Mouse (Mus musculus) hindbrain, embryonic 16.5 days (tissue): ENCODE measurements at regions not wholly inside any gene's neighbourhood (a gene's known extent, or its start where the extent isn't known, plus 50 kb on each side); places are given as distances from the start of the nearest gene placed in this dataset.

Experiments
- ATAC-seq: fragments of 200-750 bp; cut with Nextera tagmentation; 2 replicates; pipeline ENCODE4 v1.8.0; 2017; ENCODE audit warnings: moderate TSS enrichment, moderate library complexity
- H3K27ac ChIP-seq: fragments of 300-500 bp; sonication (generic); 2 replicates; pipeline ENCODE4 v1.5.1; 2014; ENCODE audit warnings: low read depth, mild to moderate bottlenecking, control low read depth, low read length, moderate library complexity
- H3K27me3 ChIP-seq: fragments of 300-500 bp; sonication (generic); replicated peaks from 2 replicates; pipeline ENCODE4 v1.6.1; 2014; ENCODE audit warnings: low read length; ENCODE audit not compliant: control insufficient read depth, insufficient read depth
- H3K36me3 ChIP-seq: fragments of 300-500 bp; sonication (generic); 2 replicates; pipeline ENCODE4 v1.6.1; 2014; ENCODE audit warnings: mild to moderate bottlenecking, low read length, moderate library complexity, mixed read lengths; ENCODE audit not compliant: control insufficient read depth, insufficient read depth
- H3K4me1 ChIP-seq: fragments of 300-500 bp; sonication (generic); 2 replicates; pipeline ENCODE4 v1.6.1; 2014; ENCODE audit warnings: low read depth, low read length; ENCODE audit not compliant: control insufficient read depth, insufficient read depth
- H3K4me2 ChIP-seq: fragments of 300-500 bp; sonication (generic); 2 replicates; pipeline ENCODE4 v1.6.1; 2014; ENCODE audit warnings: mild to moderate bottlenecking, low read length, control low read depth, moderate library complexity
- H3K4me3 ChIP-seq: fragments of 300-500 bp; sonication (generic); 2 replicates; pipeline ENCODE4 v1.5.1; 2014; ENCODE audit warnings: mild to moderate bottlenecking, low read length, control low read depth, moderate library complexity
- H3K9ac ChIP-seq: fragments of 300-500 bp; sonication (generic); 2 replicates; pipeline ENCODE4 v1.6.1; 2014; ENCODE audit warnings: low read depth, mild to moderate bottlenecking, control low read depth, low read length, moderate library complexity
- H3K9me3 ChIP-seq: fragments of 300-500 bp; sonication (generic); 2 replicates; pipeline ENCODE4 v1.6.1; 2014; ENCODE audit warnings: mild to moderate bottlenecking, low read length, moderate library complexity; ENCODE audit not compliant: control insufficient read depth
- WGBS: fragments of 180-500 bp; shearing (Covaris S2); extraction: QIAGEN DNeasy Blood & Tissue Kit; methylation state at CpG from one replicate; pipeline ENCODE4 v1.1.7; 2014; 5-methylcytosine and 5-hydroxymethylcytosine counted together

- no peaks in the 10 kb centered on the region for H3K36me3 ChIP-seq
- 77% methylated on average over 3 of the region's 3 CpGs for WGBS
- no peak overlapping the region for H3K9ac ChIP-seq
- H3K4me2 ChIP-seq: no peak overlapping the region
- H3K27me3 ChIP-seq: no peaks in the 10 kb centered on the region
- H3K4me3 ChIP-seq: no peak overlapping the region
- no peak for ATAC-seq
- H3K9me3 ChIP-seq: no peaks in the 10 kb centered on the region
- no peak overlapping the region for H3K27ac ChIP-seq
- H3K4me1 ChIP-seq: no peaks in the 10 kb centered on the region
Observed at GRCm38 (mm10) chr8:118137846-118138245, 145.7 kb upstream of the Cdh13 start.

- H3K4me1 ChIP-seq: no peaks in the 10 kb centered on the region
- H3K36me3 ChIP-seq: no peaks in the 10 kb centered on the region
- H3K27ac ChIP-seq: no peak overlapping the region
- H3K9ac ChIP-seq: no peak overlapping the region
- ATAC-seq: no peak
- 74% methylated on average over 7 of the region's 7 CpGs for WGBS
- H3K27me3 ChIP-seq: no peaks in the 10 kb centered on the region
- H3K9me3 ChIP-seq: peaks cover 3% of the 10 kb centered on the region; the same call in 1 of the 2 replicates
- no peak overlapping the region for H3K4me3 ChIP-seq
- no peak overlapping the region for H3K4me2 ChIP-seq
Observed at GRCm38 (mm10) chr8:118124993-118125392, 158.5 kb upstream of the Cdh13 start.

GRCm38 (mm10) chr8:118114253-118114652, 169.3 kb upstream of the Cdh13 start:
- peak; percentile 71 for ATAC-seq

GRCm38 (mm10) chr8:118104464-118105050, 179.0 kb upstream of the Cdh13 start:
- H3K27ac ChIP-seq: no peak overlapping the region; the same call in 1 of the 2 replicates
- no peak overlapping the region for H3K4me2 ChIP-seq
- H3K4me1 ChIP-seq: peaks cover 10% of the 10 kb centered on the region
- H3K36me3 ChIP-seq: no peaks in the 10 kb centered on the region
- H3K9me3 ChIP-seq: no peaks in the 10 kb centered on the region
- no peak overlapping the region for H3K9ac ChIP-seq
- WGBS: 50% methylated on average over 14 of the region's 14 CpGs
- H3K27me3 ChIP-seq: no peaks in the 10 kb centered on the region
- no peak overlapping the region for H3K4me3 ChIP-seq
- peak; percentile 75 for ATAC-seq

More at GRCm38 (mm10) chr8:118114253-118114652, 169.3 kb upstream of the Cdh13 start:
- 46% methylated on average over 8 of the region's 8 CpGs for WGBS
- Histone ChIP-seq H3K9me3 (no peaks in the 10 kb centered on the region), H3K27me3 (no peaks in the 10 kb centered on the region), H3K4me1 (peaks cover 5% of the 10 kb centered on the region; the same call in 1 of the 2 replicates), H3K27ac (0 out of 2 replicates have a peak overlapping the region, but pooled peaks have one; percentile 29), H3K36me3 (no peaks in the 10 kb centered on the region), H3K4me2 (no peak overlapping the region), H3K4me3 (no peak overlapping the region), H3K9ac (no peak overlapping the region)

- 85% methylated on average over 8 of the region's 8 CpGs for WGBS
- no peak overlapping the region for H3K27ac ChIP-seq
- ATAC-seq: no peak
- H3K27me3 ChIP-seq: no peaks in the 10 kb centered on the region
- H3K9ac ChIP-seq: no peak overlapping the region
- H3K36me3 ChIP-seq: no peaks in the 10 kb centered on the region
- no peak overlapping the region for H3K4me2 ChIP-seq
- no peaks in the 10 kb centered on the region for H3K9me3 ChIP-seq
- H3K4me1 ChIP-seq: peaks cover 10% of the 10 kb centered on the region
- H3K4me3 ChIP-seq: no peak overlapping the region
Observed at GRCm38 (mm10) chr8:118101346-118101745, 182.2 kb upstream of the Cdh13 start.

GRCm38 (mm10) chr8:118062736-118063135, 220.8 kb upstream of the Cdh13 start:
- Histone ChIP-seq H3K9me3 (no peaks in the 10 kb centered on the region), H3K27ac (no peak overlapping the region), H3K27me3 (no peaks in the 10 kb centered on the region; the same call in 1 of the 2 replicates), H3K4me2 (no peak overlapping the region), H3K4me1 (no peaks in the 10 kb centered on the region; the same call in 1 of the 2 replicates), H3K9ac (no peak overlapping the region), H3K4me3 (no peak overlapping the region), H3K36me3 (no peaks in the 10 kb centered on the region)
- ATAC-seq: no peak
- 62% methylated on average over 5 of the region's 5 CpGs for WGBS

- H3K9me3 ChIP-seq: no peaks in the 10 kb centered on the region
- H3K4me2 ChIP-seq: no peak overlapping the region
- H3K4me3 ChIP-seq: no peak overlapping the region
- no peaks in the 10 kb centered on the region for H3K27me3 ChIP-seq
- no peaks in the 10 kb centered on the region for H3K4me1 ChIP-seq
- no peak overlapping the region for H3K9ac ChIP-seq
- 88% methylated on average over 6 of the region's 6 CpGs for WGBS
- H3K27ac ChIP-seq: no peak overlapping the region
- ATAC-seq: no peak
- H3K36me3 ChIP-seq: no peaks in the 10 kb centered on the region
Observed at GRCm38 (mm10) chr8:118056781-118057180, 226.8 kb upstream of the Cdh13 start.

- no peaks in the 10 kb centered on the region for H3K4me1 ChIP-seq
- H3K27ac ChIP-seq: no peak overlapping the region
- WGBS: 68% methylated on average over 5 of the region's 5 CpGs
- no peaks in the 10 kb centered on the region for H3K36me3 ChIP-seq
- H3K27me3 ChIP-seq: no peaks in the 10 kb centered on the region
- no peak for ATAC-seq
- no peaks in the 10 kb centered on the region for H3K9me3 ChIP-seq
- no peak overlapping the region for H3K9ac ChIP-seq
- no peak overlapping the region for H3K4me3 ChIP-seq
- no peak overlapping the region for H3K4me2 ChIP-seq
Observed at GRCm38 (mm10) chr8:118055536-118055935, 228.0 kb upstream of the Cdh13 start.

GRCm38 (mm10) chr8:118050386-118050785, 233.1 kb upstream of the Cdh13 start:
- Histone ChIP-seq H3K4me2 (no peak overlapping the region), H3K9ac (no peak overlapping the region), H3K4me1 (no peaks in the 10 kb centered on the region), H3K27me3 (no peaks in the 10 kb centered on the region), H3K9me3 (no peaks in the 10 kb centered on the region), H3K27ac (no peak overlapping the region), H3K36me3 (no peaks in the 10 kb centered on the region), H3K4me3 (no peak overlapping the region)
- WGBS: 91% methylated on average over 3 of the region's 3 CpGs
- no peak for ATAC-seq
